In the genomic region with DNA sequence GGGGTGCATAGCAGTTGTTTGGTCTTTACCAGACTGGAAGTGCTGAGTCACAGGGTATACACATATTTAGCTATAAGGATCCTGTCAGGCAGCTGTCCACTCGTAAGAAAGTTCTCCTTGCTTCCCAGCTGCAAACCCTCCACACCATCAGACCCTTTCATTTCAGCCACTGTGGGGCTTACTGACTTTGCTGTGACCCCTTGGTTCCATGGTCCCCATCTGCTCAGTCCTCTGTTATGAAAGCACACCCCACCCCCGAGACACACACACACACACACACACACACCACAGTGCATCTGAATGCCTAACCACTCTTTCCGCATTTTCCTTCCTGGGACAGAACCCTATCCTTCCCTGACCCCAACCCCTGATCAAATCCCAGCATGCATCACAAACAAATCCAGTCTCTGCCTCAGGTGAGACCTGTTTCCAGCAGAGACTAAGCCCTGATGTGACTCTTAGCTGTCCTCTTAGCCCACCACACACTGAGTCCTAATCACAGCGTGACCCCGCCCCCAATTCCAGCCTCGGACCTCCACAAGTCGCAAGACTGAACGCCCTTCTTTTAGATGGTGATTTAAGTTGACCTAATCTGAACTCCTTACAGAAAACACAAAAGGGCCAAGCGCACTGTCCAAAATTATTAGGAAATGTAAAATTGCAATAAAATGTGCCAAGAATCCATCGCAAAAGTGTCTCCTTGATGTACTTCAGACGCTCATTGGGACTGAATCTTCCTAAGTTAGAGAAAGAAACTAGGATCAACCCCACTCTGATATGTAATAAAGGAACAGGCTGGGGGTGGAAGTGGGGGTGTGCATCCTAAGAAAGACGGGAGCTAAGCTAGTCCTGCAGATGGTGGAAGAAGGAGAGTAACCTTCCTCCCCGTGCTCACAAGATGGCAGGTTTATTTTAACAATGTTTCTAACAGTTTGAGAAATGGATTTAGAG, we compare ENCODE assay signal across 10 mouse cellular contexts. TPM values are rescaled to one million over a fixed set of nuclear protein-coding genes. Genes with fewer than 3 reads are reported as not detected.
A peak's percentile ranks its signal among the peaks of the same experiment; 100 is the strongest.
DNase-seq lines count a peak whose midpoint lies in the region; ATAC-seq lines count a peak whose summit lies in the region.
"Had no signal": no experiment of that assay in that cellular context is flagged by ENCODE, and none has a peak within 500 bp of the region (broad histone marks: within the 10 kb centered on the region; RNA-seq: fewer than 3 reads in every experiment).

No protein-coding gene starts in this region.

- 7% methylated on average over 13 of the region's 13 CpGs for WGBS in heart, embryonic 12.5 days
- 11% methylated on average over 13 of the region's 13 CpGs for WGBS in liver, embryonic 15.5 days (ENCODE audit: insufficient replicate concordance)

- peaks cover 20% of the 10 kb centered on the region for H3K4me1 ChIP-seq in heart, embryonic 12.5 days (replicated peaks)
- peaks cover 23% of the 10 kb centered on the region for H3K4me1 ChIP-seq in liver, embryonic 15.5 days (replicated peaks)

- peak overlapping the region; percentile 56 for H3K4me2 ChIP-seq in heart, embryonic 12.5 days
- peak overlapping the region; percentile 40; the same call in 1 of the 2 replicates for H3K4me2 ChIP-seq in liver, embryonic 15.5 days
- H3K4me2 ChIP-seq: embryonic facial prominence, embryonic 15.5 days; heart, embryonic 15.5 days had no signal

- H3K36me3 ChIP-seq in heart, embryonic 12.5 days, result no peaks in the 10 kb centered on the region
- H3K36me3 ChIP-seq in liver, embryonic 15.5 days (replicated peaks), result no peaks in the 10 kb centered on the region
- H3K36me3 ChIP-seq: embryonic facial prominence, embryonic 15.5 days; heart, embryonic 15.5 days had no signal

- DNase-seq in heart, adult 9 months (ENCODE audit: low spot score in 2 of 2), result no peak
- DNase-seq in right cerebral cortex, adult 18-20 months, result peak; percentile 63
- no peak for DNase-seq in right cerebral cortex, postnatal 25 days
- peak; percentile 65 for DNase-seq in telencephalon, adult 2 months (ENCODE audit: low read depth, low spot score)
- DNase-seq in thymus, postnatal 36 days, result no peak
- DNase-seq in thymus, adult 18-20 months, result no peak

- H3K27me3 ChIP-seq in heart, embryonic 12.5 days (replicated peaks), result peaks cover 6% of the 10 kb centered on the region; the same call in 1 of the 2 replicates
- peaks cover 56% of the 10 kb centered on the region for H3K27me3 ChIP-seq in liver, embryonic 15.5 days

- ATAC-seq in heart, embryonic 12.5 days (ENCODE audit: insufficient number of reproducible peaks, low FRiP score), result no peak
- no peak for ATAC-seq in liver, embryonic 15.5 days (ENCODE audit: insufficient read depth)

- H3K27ac ChIP-seq in heart, embryonic 12.5 days (ENCODE audit: poor library complexity, severe bottlenecking), result no peak overlapping the region
- no peak overlapping the region for H3K27ac ChIP-seq in liver, embryonic 15.5 days (replicated peaks)
- H3K27ac ChIP-seq: embryonic facial prominence, embryonic 15.5 days; heart, embryonic 15.5 days had no signal

- no peak overlapping the region for H3K9ac ChIP-seq in heart, embryonic 12.5 days
- H3K9ac ChIP-seq in liver, embryonic 15.5 days, result no peak overlapping the region
- H3K9ac ChIP-seq: embryonic facial prominence, embryonic 15.5 days; heart, embryonic 15.5 days had no signal

- H3K4me3 ChIP-seq in heart, embryonic 12.5 days, result no peak overlapping the region
- no peak overlapping the region for H3K4me3 ChIP-seq in liver, embryonic 15.5 days (replicated peaks)
- H3K4me3 ChIP-seq: embryonic facial prominence, embryonic 15.5 days; heart, embryonic 15.5 days had no signal

- H3K9me3 ChIP-seq in heart, embryonic 12.5 days (replicated peaks), result no peaks in the 10 kb centered on the region
- no peaks in the 10 kb centered on the region for H3K9me3 ChIP-seq in liver, embryonic 15.5 days (replicated peaks)
- H3K9me3 ChIP-seq: embryonic facial prominence, embryonic 15.5 days; heart, embryonic 15.5 days had no signal

RNA-seq across cellular contexts. Expression of a gene that starts 18.7 kb away (rescaled TPM):
- polyA plus RNA-seq in heart, embryonic 12.5 days (2016; fragmentation: Nextera tagmentation; extraction: Ambion mirVana), result 27.5 and 29.3 TPM in 2 replicates
- 10.5 and 11.0 TPM in 2 replicates for polyA plus RNA-seq in liver, embryonic 15.5 days (2015; fragmentation: Nextera tagmentation; extraction: Ambion mirVana)

RNA-seq across cellular contexts. Expression of a gene that starts 48.4 kb away (rescaled TPM):
- polyA plus RNA-seq in heart, embryonic 12.5 days (2016; fragmentation: Nextera tagmentation; extraction: Ambion mirVana), result 30.2 and 30.3 TPM in 2 replicates
- polyA plus RNA-seq in liver, embryonic 15.5 days (2015; fragmentation: Nextera tagmentation; extraction: Ambion mirVana), result 16.7 and 17.1 TPM in 2 replicates

Comparison
In these comparisons a context has a peak if more than half of its experiments do, and no peak if none do; other contexts are left out.
1. DNase-seq: peak in right cerebral cortex, adult 18-20 months (single experiment) and telencephalon, adult 2 months (single experiment); none in heart, adult 9 months (0 of 2), right cerebral cortex, postnatal 25 days (single experiment), thymus, postnatal 36 days (0 of 2) and thymus, adult 18-20 months (0 of 2).